Mouse (Mus musculus) liver, postnatal 0 days (tissue): Measurements from ENCODE around the gene Gm37240. TPM values are rescaled to one million over a fixed set of nuclear protein-coding genes. Genes with fewer than 3 reads are reported as not detected.
A peak's percentile ranks its signal among the peaks of the same experiment; 100 is the strongest.

ENCODE experiments used
- ATAC-seq: fragments of 200-750 bp; cut with Nextera tagmentation; 2 replicates; pipeline ENCODE4 v1.8.0; 2017; ENCODE audit warnings: mild to moderate bottlenecking, moderate library complexity
- DNase-seq: peaks from one replicate; pipeline ENCODE4 v3.0.0-alpha.2; 2016
- H3K27ac ChIP-seq: fragments of 300-500 bp; sonication (generic); 2 replicates; pipeline ENCODE4 v1.5.1; 2014; ENCODE audit warnings: antibody characterized with exemption, moderate library complexity, mild to moderate bottlenecking, low read depth
- H3K27me3 ChIP-seq: fragments of 300-500 bp; sonication (generic); 2 replicates; pipeline ENCODE4 v1.6.1; 2014; ENCODE audit warnings: low read length, control low read depth, mixed read lengths; ENCODE audit not compliant: insufficient read depth
- H3K36me3 ChIP-seq: fragments of 300-500 bp; sonication (generic); replicated peaks from 2 replicates; pipeline ENCODE4 v1.6.1; 2014; ENCODE audit warnings: mild to moderate bottlenecking, control low read depth, low read length, moderate library complexity, mixed read lengths; ENCODE audit not compliant: insufficient read depth
- H3K4me1 ChIP-seq: fragments of 300-500 bp; sonication (generic); 2 replicates; pipeline ENCODE4 v1.6.1; 2014; ENCODE audit warnings: antibody characterized with exemption, mild to moderate bottlenecking, control low read depth; ENCODE audit not compliant: insufficient read depth
- H3K4me2 ChIP-seq: fragments of 300-500 bp; sonication (generic); 2 replicates; pipeline ENCODE4 v1.6.1; 2014; ENCODE audit warnings: low read depth, mild to moderate bottlenecking, low read length, moderate library complexity, mixed read lengths
- H3K4me3 ChIP-seq: fragments of 300-500 bp; sonication (generic); 2 replicates; pipeline ENCODE4 v1.5.1; 2014; ENCODE audit warnings: low read depth, low read length
- H3K9ac ChIP-seq: fragments of 300-500 bp; sonication (generic); replicated peaks from 2 replicates; pipeline ENCODE4 v1.6.1; 2014; ENCODE audit warnings: mild to moderate bottlenecking, moderate library complexity
- H3K9me3 ChIP-seq: fragments of 300-500 bp; sonication (generic); 2 replicates; pipeline ENCODE4 v1.6.1; 2016; ENCODE audit warnings: mild to moderate bottlenecking, control low read depth, low read length, mixed read lengths
- CTCF ChIP-seq: sonication (generic); IDR thresholded peaks from 2 replicates; pipeline ENCODE4 v1.5.1; 2016; ENCODE audit warnings: antibody characterized with exemption, low read depth
- EP300 ChIP-seq: IDR thresholded peaks from 2 replicates; pipeline ENCODE4 v1.6.1; 2016; ENCODE audit warnings: antibody characterized with exemption, low read depth, mild to moderate bottlenecking
- WGBS: fragments of 180-500 bp; shearing (Covaris S2); extraction: QIAGEN DNeasy Blood & Tissue Kit; methylation state at CpG from one replicate; pipeline ENCODE4 v1.1.7; 2014; ENCODE audit not compliant: insufficient replicate concordance; 5-methylcytosine and 5-hydroxymethylcytosine counted together
- polyA plus RNA-seq: library from polyadenylated mRNA; unstranded; fragments of >200 nt; fragmentation: Nextera tagmentation; extraction: Ambion mirVana; gene quantifications from 2 replicates; pipeline ENCODE4 v1.2.1, GENCODE M21; 2015

Gene Gm37240
- polyA plus RNA-seq, 1 experiment from 2014 or later = 0.72 TPM

DNA sequence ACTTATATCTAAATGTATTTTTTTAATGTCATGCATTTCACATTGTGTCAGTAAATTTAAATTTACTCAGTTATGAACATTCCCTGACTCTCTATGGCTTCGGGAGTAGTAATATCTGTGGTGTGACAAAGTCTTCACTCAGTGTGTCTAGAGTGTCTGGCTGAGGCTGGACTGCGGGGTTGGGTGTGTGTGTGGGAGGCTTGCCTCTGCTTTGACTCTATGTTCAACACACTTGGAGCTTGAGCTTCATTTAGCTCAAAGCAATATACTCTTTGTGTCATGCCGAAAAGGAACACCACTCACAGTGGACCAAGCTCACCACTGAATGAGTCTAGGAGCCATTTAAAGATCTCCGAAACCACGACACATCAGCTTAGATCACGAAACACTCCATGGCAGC is 1203.5 kb downstream of the Gm37240 start:
- H3K9ac ChIP-seq = no peak overlapping the region
- H3K4me3 ChIP-seq = no peak overlapping the region
- DNase-seq (no peak), ATAC-seq (no peak)
- no peaks in the 10 kb centered on the region for H3K27me3 ChIP-seq
- no peak overlapping the region for H3K27ac ChIP-seq
- 86% methylated on average over 6 of the region's 6 CpGs for WGBS
- H3K9me3 ChIP-seq = no peaks in the 10 kb centered on the region
- no peak overlapping the region for H3K4me2 ChIP-seq
- TF ChIP-seq EP300 (no peak), CTCF (no peak)
- 0 out of 2 replicates have a peak, but pooled peaks cover 4% of the 10 kb centered on the region for H3K4me1 ChIP-seq
- H3K36me3 ChIP-seq = no peaks in the 10 kb centered on the region

DNA sequence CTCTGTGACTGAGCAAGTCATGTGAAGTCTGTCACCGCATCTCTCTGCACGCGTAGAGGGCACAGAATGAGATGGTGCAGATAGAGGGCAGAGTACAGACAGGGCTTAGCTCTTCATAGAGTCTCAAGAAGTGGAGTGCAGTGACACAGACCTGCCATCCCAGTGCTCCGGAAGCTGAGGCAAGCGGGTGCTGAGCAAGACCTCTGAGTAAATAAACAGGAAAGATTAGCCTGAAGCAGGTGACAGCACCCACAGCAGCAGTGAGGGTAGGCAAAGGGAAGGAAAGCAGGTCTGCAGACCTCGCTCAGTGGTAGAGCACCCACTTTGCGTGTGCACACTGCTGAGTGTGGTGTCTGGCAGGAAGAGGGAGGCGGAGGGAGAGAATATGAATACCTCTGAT is 1205.6 kb downstream of the Gm37240 start:
- 54% methylated on average over 8 of the region's 8 CpGs for WGBS
- H3K27me3 ChIP-seq = no peaks in the 10 kb centered on the region
- H3K4me2 ChIP-seq = no peak overlapping the region
- peak overlapping the region; percentile 8; the same call in 1 of the 2 replicates for H3K27ac ChIP-seq
- TF ChIP-seq CTCF (no peak), EP300 (no peak)
- H3K36me3 ChIP-seq = no peaks in the 10 kb centered on the region
- ATAC-seq = no peak
- H3K9me3 ChIP-seq = no peaks in the 10 kb centered on the region
- H3K9ac ChIP-seq = no peak overlapping the region
- no peak overlapping the region for H3K4me3 ChIP-seq
- no peak for DNase-seq
- H3K4me1 ChIP-seq = no peaks in the 10 kb centered on the region

DNA sequence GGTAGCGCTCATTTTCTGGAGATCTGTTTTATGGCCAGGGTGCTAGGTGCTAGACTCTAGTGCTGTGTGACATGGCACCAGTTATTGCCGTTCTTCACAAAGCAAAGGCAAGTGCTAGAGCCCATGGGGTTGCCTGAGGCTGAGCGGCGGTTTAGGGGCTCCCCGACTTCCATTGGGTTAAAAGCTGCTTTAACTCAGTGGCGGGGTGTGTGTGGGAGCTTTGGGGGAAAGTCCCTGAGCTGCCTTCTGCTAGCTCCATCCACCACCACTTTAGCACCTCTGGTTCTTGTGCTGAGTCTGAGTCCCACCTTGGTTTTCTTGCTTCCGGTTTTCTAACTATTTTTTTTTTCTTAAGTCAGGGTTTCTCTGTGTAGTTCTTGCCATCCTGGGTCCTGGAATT is 1207.3 kb downstream of the Gm37240 start:
- Histone ChIP-seq H3K4me1 (no peaks in the 10 kb centered on the region), H3K27ac (no peak overlapping the region), H3K9me3 (no peaks in the 10 kb centered on the region), H3K4me2 (no peak overlapping the region), H3K27me3 (no peaks in the 10 kb centered on the region), H3K4me3 (no peak overlapping the region), H3K36me3 (no peaks in the 10 kb centered on the region), H3K9ac (no peak overlapping the region)
- ATAC-seq = no peak
- WGBS = 87% methylated on average over 7 of the region's 7 CpGs
- TF ChIP-seq CTCF (no peak), EP300 (no peak)
- no peak for DNase-seq

DNA sequence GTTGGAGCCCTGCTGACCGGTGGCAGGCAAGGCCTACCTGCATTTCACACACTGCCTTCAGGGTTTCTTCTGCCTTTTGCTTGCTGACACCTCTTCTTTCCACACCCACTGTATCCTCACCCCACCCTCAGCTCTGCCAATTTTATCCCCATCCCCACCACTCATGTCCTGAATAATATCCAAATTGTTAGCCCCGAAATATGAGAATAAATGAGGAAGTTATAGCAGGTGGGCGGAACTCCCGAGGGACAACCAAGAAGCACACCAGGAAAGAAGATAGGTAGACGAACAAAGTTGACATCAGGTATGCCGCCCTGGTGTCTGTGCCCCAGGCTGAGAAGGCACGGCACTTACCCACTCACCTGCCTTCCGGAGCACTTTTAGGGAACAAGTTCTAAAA is 1207.8 kb downstream of the Gm37240 start:
- ATAC-seq (no peak), DNase-seq (no peak)
- Histone ChIP-seq H3K36me3 (no peaks in the 10 kb centered on the region), H3K27me3 (no peaks in the 10 kb centered on the region), H3K4me1 (no peaks in the 10 kb centered on the region), H3K4me3 (no peak overlapping the region), H3K9me3 (no peaks in the 10 kb centered on the region), H3K9ac (no peak overlapping the region), H3K4me2 (no peak overlapping the region), H3K27ac (peak overlapping the region; percentile 41; the same call in 1 of the 2 replicates)
- TF ChIP-seq CTCF (no peak), EP300 (no peak)
- 70% methylated on average over 8 of the region's 8 CpGs for WGBS

DNA sequence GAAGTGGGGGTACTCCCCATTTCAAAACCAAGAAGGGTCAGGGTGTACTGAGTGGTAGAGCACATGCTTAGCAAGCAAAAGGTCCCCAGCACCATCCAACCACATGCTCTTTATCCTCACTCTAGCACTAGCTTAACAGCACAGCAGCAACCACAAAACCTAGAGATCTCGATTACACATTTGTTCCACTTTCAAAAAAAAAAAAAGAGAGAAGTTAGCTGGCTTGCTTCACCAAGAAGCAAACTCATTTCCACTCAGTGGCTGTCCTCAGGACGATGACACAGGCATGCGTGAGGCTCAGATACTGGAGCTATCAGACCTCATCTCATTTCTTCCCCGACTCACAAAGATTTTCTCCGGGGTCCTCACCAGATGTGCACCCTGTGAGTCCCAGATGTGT is 1208.4 kb downstream of the Gm37240 start:
- Histone ChIP-seq H3K4me3 (no peak overlapping the region), H3K4me2 (no peak overlapping the region), H3K27me3 (no peaks in the 10 kb centered on the region), H3K27ac (peak overlapping the region; percentile 41; the same call in 1 of the 2 replicates), H3K36me3 (no peaks in the 10 kb centered on the region), H3K4me1 (no peaks in the 10 kb centered on the region), H3K9me3 (no peaks in the 10 kb centered on the region), H3K9ac (no peak overlapping the region)
- ATAC-seq = peak; percentile 36; the same call in 1 of the 2 replicates
- TF ChIP-seq CTCF = no peak
- no peak for TF ChIP-seq EP300
- no peak for DNase-seq
- WGBS = 39% methylated on average over 5 of the region's 5 CpGs

DNA sequence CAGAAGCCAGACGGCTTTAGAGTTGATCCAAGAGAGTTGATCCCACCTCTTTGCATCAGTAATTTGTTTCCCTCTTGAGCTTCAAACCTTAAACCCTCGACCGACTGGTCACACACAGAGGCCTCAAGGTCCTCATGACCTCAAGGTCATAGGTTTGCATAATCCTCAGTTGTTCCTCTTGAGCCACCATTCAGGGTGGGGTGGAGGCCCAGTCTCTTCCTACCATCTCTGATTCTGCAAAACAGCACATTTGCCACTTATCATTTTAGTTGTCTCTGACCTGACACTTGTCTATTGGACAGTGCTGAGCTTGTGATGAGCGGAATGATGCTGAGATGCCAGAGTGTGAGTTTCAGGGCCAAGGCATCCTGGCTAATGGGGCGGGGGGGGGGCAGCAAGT is 1211.6 kb downstream of the Gm37240 start:
- Histone ChIP-seq H3K27me3 (no peaks in the 10 kb centered on the region), H3K9me3 (no peaks in the 10 kb centered on the region), H3K4me1 (no peaks in the 10 kb centered on the region), H3K27ac (0 out of 2 replicates have a peak overlapping the region, but pooled peaks have one; percentile 48), H3K4me3 (no peak overlapping the region), H3K9ac (no peak overlapping the region), H3K4me2 (no peak overlapping the region), H3K36me3 (no peaks in the 10 kb centered on the region)
- WGBS = 63% methylated on average over 5 of the region's 5 CpGs
- DNase-seq (no peak), ATAC-seq (no peak)
- no peak for TF ChIP-seq EP300
- TF ChIP-seq CTCF = no peak

DNA sequence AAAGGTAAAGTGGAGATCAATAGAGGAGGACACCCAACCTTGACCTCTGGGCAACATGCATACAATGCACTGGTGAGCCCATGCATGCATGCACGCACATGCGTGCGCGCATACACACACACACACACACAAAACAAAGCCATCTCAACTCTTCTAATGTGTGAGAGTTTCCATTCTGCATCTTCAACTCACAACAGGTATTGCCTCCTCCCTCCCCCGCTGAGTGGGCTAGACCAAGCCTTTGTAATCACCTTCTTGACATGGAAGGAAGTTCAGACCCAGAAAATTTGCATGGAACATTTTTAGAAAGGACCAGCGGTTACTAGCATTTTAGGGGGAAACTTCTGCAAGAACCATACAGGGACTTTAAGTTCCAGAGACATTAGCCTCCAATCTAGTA is 1213.8 kb downstream of the Gm37240 start:
- 77% methylated on average over 6 of the region's 6 CpGs for WGBS
- Histone ChIP-seq H3K9ac (no peak overlapping the region), H3K27me3 (no peaks in the 10 kb centered on the region), H3K4me2 (no peak overlapping the region), H3K4me3 (no peak overlapping the region), H3K9me3 (no peaks in the 10 kb centered on the region), H3K36me3 (no peaks in the 10 kb centered on the region), H3K27ac (no peak overlapping the region), H3K4me1 (peaks cover 5% of the 10 kb centered on the region; the same call in 1 of the 2 replicates)
- ATAC-seq = no peak
- DNase-seq = no peak
- TF ChIP-seq CTCF (no peak), EP300 (no peak)
